Mouse (Mus musculus) right cerebral cortex, postnatal 10 days (tissue): ENCODE measurements around the gene Cpxm1.

Experiments
- DNase-seq, 2 experiments: peaks; one replicate each; pipeline ENCODE4 v3.0.0; 2021; ENCODE audit warnings: low spot score in 2 of 2

The Cpxm1 gene

GRCm38 (mm10) chr2:130397186-130397985 is at the start of gene Cpxm1:
TSS of gene Cpxm1 (minus strand) at chr2:130397574.
- no peak for DNase-seq

- no peak for DNase-seq
Observed at GRCm38 (mm10) chr2:130442162-130442561, 44.8 kb upstream of the Cpxm1 start.

- DNase-seq: no peak
Observed at GRCm38 (mm10) chr2:130439840-130440480, 42.6 kb upstream of the Cpxm1 start.

GRCm38 (mm10) chr2:130438861-130439260 is 41.5 kb upstream of the Cpxm1 start:
- no peak for DNase-seq

- no peak for DNase-seq
Observed at GRCm38 (mm10) chr2:130436769-130437168, 39.4 kb upstream of the Cpxm1 start.

GRCm38 (mm10) chr2:130433152-130433551 is 35.8 kb upstream of the Cpxm1 start:
- peak; percentile 34 to 72 for DNase-seq

GRCm38 (mm10) chr2:130432157-130432556 is 34.8 kb upstream of the Cpxm1 start:
- no peak for DNase-seq

- no peak for DNase-seq
Observed at GRCm38 (mm10) chr2:130430484-130430883, 33.1 kb upstream of the Cpxm1 start.

GRCm38 (mm10) chr2:130429851-130430250 is 32.5 kb upstream of the Cpxm1 start:
- DNase-seq: no peak

- DNase-seq: no peak
Observed at GRCm38 (mm10) chr2:130425112-130425511, 27.7 kb upstream of the Cpxm1 start.

GRCm38 (mm10) chr2:130424126-130424853 is 26.9 kb upstream of the Cpxm1 start, which contains the start of the genes Vps16 and Pced1a:
TSS of gene Vps16 (plus strand) at chr2:130424339.
TSS of gene Pced1a (minus strand) at chr2:130424701.
- DNase-seq: peak; percentile 95

- DNase-seq: peak; percentile 87 to 89
Observed at GRCm38 (mm10) chr2:130423397-130424125, 26.2 kb upstream of the Cpxm1 start.

- DNase-seq: peak in 1 of 2 experiments; percentile 45
Observed at GRCm38 (mm10) chr2:130421781-130422620, 24.6 kb upstream of the Cpxm1 start.

- DNase-seq: no peak
Observed at GRCm38 (mm10) chr2:130414094-130414856, 16.9 kb upstream of the Cpxm1 start.

GRCm38 (mm10) chr2:130412775-130413174 is 15.4 kb upstream of the Cpxm1 start:
- DNase-seq: no peak

GRCm38 (mm10) chr2:130411558-130412495 is 14.5 kb upstream of the Cpxm1 start:
- peak; percentile 74 to 84 for DNase-seq

GRCm38 (mm10) chr2:130408194-130408593 is 10.8 kb upstream of the Cpxm1 start:
- DNase-seq: no peak

GRCm38 (mm10) chr2:130406178-130406577 is 8.8 kb upstream of the Cpxm1 start, which contains the start of gene Tmem239:
TSS of gene Tmem239 (plus strand) at chr2:130406478.
- no peak for DNase-seq

GRCm38 (mm10) chr2:130404939-130405338 is 7.6 kb upstream of the Cpxm1 start, which contains the start of the genes Gm28372 and 1700020A23Rik:
TSS of gene Gm28372 (plus strand) at chr2:130405239.
TSS of gene 1700020A23Rik (plus strand) at chr2:130405259.
- DNase-seq: no peak
